Mouse (Mus musculus) cerebellum, adult 8-10 months (tissue): Measurements from ENCODE around the gene Tmem107.

Experiments used
- DNase-seq: peaks from one replicate; pipeline ENCODE4 v3.0.0; 2022

The Tmem107 gene

DNA sequence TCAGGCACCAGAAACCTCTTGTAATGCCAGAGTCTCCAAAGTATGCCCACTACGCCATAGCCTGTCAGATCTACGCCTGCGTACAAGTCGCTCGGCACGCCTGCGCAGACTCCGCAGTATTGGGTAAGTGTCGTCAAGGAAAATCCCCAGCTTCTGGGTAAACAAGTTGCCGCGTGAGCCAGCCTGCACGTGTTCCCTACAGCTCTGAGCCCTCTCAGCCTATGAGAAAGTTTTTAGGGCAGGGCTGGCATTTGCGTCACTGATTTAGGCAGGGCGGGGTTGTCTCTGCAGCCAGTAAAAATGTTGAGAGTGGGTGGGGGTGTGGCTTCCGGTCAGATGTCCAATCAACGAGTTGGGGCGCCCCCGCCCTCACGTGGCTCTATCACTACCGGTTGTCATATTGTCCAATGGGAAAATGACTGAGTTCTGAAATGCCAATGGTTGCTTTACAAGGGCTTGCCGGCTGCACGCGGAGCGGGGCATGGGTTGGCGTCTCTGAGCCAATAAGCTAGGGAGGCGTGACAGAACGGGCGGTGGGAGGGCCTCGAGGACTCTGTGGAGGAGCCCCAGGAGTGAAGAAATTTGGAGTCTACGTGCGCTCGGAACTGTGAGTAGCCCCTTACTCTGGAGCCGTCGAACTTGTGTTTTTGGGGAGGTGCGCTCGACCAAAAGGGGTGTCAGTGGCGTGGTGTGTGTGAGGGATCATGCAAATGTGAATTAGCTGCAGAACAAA lies 24.3 kb downstream of the Tmem107 start, which contains the start of gene Per1:
Gene Per1, plus strand, starts transcription at position 521 of the 733 bp plus-strand sequence.
- DNase-seq: peak; percentile 99

DNA sequence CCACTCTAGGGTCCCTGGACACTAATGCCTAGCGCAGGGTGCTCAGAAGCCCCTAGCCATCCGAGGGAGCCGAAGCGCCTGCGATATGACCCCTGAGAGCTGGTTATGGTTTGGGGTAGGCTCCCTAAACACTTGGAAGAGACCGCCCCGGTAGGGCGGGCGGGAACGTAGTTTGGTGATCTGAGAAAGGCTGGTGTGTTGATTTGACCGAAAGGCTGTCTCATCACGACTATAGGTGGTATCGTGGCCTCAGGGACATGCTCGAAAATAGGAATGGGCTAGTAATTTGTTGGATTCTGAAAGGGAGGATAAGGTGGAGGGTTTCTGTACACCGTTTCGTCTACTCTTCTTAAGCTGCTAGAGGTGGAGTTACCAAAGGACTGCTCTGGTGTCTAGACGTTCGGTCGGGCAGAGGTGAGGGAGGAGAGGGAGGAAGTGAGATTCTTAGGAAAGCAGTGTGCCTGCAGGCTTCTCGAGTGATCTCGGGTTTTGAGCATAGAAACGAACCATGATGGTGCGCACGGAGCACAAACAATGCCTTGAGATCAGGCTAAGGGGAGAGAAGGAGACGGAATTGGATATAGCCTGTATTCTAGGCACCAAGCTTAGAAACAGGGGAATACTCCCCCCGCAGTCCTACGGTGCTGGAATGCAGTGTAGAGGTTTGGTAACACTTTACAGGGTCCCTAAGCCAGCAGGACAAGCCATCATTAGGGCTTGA lies 25.1 kb downstream of the Tmem107 start:
- DNase-seq: no peak

DNA sequence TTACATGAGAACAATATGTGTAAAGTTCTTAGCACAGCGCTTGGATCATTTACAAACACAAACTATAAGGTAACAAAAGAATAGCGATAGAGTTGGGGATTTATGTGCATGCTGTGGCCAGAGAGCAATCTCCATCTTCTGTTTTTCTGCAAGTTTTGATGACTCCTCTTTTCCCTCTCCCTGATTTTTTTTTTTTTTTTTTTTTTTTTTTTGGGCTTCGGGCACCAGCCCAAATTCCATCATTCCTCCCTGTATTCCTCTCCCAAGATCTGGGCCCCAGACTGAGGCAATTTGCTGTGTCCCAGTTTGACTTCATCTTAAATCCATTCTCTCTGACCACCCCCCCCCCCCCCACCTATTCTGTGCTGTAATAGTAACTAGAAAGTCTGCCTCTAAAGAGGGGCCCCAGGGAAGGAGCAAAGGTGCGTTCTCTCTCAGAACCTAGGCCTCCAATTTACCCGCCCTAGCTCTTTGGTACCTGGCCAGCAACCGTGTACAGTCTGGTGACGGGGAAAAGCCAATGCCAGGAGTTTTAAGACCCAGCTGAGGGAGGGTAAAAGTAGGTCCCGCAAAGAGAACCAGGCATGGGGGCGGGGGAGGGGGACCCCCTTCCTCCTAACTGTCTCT lies 25.9 kb downstream of the Tmem107 start:
- no peak for DNase-seq

DNA sequence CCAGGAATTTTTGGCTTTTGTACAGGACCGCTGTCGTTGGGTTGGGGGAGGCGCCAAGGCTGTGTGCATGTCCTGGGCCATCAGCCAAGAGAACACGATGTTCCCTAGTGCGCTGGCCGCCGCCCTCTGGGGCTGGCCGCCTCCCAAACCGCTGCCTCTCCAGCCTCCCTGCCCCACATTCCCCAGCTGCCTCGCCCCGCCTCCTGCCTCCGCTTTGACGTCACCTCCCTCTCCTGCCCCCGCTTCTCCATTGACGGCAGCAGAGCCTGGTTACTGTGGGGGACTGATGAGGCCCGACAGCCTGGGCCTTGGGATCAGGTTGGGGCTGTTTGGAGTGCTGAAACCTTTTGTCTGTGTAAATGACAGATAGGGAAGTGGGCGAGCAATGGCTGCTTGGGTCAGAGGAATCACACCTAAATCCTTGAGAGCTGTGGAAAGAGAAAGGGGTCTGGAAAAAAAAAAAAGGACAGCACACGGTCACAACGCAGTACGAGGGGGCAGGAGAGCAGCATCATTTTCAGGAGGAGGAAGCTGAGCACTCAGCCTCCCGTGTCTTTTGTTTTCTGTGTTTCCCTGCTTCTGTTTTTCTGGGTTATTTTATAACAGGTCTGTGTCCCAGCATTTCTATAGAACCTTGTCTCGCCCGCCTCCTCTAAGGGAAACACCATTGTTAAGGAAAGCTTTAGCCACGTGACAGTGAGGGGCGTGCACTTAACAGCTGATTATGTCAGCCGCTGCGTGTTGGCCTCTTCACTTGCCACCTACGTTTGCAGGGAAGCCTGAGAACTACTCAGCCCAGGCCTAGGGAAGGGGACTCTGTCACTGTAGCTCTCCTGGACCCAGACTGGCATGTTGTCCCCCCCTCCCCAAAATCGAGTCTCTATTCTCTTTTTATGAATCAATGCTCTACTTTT lies 26.6 kb downstream of the Tmem107 start:
- peak; percentile 87 for DNase-seq

DNA sequence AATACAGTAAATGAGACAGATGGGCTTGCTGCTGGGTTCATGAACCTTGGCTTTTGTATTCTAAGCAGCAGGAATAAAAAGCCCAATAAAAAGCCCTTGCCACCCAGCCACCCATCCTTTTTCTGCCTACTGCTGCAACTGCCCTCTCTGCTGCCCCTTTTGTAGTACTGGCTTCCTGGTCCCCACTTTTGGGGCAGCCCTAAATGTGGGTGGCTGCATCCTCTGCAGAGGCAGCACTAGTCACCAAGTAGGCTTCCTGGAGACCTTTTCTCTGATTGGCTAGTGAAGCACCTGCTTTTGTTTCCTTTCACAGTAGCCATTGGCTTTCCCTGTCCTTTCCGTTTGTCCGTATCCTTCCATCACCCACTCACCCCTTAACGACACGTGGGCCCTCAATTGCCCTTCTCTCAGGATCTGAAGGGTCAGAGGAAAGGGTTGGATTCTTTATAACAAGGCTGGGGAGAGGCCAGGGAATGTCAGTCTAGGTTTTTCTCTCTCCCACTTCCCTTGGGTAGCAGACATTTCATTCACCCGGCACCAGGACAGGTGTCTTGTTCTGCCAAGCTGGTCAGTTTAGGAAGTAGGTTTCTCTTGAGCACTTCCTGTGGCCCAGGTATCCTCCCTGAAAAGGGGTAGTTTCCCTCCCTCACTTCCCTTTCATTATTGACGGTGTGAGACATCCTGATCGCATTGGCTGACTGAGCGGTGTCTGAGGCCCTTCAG lies 27.6 kb downstream of the Tmem107 start:
- no peak for DNase-seq

DNA sequence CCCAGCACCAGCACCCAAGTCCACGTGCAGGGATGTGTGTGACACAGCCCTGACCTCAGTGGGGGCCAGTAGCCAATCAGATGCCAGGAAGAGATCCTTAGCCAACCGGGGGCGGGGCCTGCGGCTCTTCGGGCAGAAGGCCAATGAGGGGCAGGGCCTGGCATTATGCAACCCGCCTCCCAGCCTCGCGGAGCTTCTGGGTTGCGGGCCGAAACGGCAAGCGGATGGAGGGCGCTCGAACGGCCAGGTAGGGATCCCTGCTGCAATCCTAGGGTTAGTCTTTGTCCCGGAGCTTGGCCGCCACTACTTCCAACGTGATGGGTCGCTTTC lies 28.1 kb downstream of the Tmem107 start:
- DNase-seq: peak; percentile 99

DNA sequence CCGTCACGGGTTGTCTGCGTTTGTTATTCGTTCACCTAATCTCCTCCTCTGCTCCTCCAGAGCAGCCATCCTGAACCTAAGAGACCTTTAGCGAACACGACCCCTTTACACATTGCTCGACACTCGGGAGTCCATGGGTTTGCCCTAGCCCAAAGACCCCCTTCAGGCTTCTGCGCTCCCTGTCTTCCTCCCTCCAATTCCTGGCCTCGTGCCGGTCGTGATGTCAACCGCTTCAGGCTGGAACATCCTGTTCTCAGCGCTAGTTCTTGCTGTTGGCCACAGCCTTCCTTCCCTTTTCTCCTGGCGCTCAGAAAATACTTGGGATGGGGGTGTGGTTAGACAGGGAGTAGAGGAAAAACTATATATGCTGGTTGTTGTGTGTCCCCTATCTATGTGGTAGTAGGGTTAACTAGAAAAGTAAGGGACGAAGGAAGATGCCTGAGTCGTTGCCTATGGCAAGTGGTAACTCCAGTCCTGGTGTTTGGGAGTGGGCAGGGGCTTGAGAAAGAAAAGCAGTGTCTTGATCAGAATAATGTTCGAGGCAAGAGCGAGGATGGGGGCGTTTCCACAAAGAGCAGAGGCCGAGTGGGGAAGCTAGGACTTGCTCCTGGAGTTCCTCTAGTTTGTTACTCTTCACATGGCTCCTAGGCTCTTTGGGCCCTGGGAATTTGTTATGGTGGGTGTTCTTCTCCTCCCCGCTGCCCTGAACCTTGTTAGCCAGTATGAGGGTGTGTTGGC lies 28.7 kb downstream of the Tmem107 start:
- DNase-seq: peak; percentile 77

DNA sequence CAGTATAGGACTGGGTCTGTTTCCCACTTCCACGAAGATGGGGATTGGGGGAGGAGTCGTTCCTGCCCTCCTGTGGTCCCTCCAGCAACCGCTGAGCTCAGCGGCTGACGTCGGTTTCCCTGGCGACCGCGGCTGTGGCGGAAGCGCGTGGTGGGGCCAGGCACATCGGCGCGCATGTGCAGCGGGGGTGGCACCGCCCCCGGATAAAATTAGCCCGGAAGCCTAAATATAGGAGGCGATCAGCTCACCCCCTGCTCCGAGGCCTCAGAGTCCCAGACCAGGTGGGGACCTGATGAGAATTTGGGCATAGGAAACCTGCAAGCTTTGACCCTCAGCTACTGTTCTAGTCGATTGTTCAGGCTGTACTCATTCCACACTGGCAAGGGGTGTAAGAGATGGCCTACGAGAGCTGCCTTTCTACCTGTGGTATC lies 29.3 kb downstream of the Tmem107 start:
- DNase-seq: peak; percentile 88

DNA sequence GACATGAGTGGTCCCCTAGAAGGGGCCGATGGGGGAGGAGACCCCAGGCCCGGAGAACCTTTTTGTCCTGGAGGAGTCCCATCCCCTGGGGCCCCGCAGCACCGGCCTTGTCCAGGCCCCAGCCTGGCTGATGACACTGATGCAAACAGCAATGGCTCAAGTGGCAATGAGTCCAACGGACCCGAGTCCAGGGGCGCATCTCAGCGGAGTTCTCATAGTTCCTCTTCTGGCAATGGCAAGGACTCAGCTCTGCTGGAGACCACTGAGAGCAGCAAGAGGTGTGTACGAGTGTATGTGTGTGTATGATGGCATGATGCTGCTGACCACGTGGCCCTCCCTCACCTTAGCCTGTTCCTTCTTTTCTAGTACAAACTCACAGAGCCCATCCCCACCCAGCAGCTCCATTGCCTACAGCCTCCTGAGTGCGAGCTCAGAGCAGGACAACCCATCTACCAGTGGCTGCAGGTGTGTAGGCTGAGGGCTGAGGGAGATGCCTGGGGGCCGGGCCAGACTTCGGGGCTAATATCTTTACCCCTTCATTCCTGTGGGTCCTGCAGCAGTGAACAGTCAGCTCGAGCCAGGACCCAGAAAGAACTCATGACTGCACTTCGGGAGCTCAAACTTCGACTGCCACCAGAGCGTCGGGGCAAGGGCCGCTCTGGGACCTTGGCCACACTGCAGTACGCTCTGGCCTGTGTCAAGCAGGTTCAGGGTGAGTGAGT lies 30.2 kb downstream of the Tmem107 start:
- peak; percentile 50 for DNase-seq

DNA sequence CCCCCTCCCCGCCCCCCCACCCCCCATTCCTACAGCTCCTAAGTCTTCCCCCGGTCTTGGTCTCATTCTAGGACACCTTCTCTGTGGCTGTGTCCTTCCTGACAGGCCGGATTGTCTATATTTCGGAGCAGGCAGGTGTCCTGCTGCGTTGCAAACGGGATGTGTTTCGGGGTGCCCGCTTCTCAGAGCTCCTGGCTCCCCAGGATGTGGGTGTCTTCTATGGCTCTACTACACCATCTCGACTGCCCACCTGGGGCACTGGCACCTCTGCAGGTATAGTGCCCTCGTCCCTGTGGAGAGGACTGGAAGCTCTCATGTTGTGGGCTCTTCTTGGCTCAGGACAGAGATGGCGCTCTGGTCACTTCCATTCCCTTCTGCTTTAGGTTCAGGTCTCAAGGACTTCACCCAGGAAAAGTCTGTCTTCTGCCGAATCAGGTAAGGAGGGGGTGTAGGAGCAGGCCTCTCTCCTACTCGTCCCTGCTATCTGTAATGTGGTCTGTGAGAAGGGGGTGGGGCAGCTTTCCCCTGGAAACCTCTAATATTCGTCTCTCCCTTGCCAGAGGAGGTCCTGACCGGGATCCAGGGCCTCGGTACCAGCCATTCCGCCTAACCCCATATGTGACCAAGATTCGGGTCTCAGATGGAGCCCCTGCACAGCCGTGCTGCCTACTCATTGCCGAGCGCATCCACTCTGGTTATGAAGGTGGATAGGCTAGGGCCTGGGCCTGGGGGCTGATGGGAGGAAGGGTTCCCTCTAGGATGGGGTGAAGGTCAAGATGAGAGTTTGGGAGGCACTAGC lies 31.2 kb downstream of the Tmem107 start:
- peak; percentile 43 for DNase-seq

DNA sequence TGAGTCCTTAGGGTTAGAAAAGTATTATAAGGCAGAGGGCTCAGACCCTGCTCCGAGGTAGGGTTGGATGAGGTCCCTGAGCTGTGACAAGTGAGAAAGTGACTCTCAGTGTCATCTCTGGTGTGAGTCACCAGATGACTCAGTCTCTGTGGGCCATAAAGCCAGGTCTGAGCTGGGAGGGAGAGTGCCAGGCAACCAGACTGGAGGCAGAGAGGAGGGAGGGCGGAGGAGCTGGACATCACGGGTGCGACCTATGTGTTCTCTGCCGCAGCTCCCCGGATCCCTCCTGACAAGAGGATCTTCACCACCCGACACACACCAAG lies 31.8 kb downstream of the Tmem107 start:
- peak; percentile 53 for DNase-seq

DNA sequence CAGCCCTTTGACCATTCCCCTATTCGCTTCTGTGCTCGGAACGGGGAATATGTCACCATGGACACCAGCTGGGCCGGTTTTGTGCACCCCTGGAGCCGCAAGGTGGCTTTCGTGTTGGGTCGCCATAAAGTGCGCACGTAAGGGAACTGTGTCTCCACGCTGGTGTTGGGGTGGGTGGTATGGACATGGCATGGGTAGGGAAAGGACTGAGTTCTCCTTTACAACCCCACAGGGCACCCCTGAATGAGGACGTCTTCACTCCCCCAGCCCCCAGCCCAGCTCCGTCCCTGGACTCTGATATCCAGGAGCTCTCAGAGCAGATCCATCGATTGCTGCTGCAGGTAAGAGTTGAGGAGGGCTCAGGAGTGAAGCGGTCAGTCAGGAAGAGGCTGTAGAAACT lies 32.5 kb downstream of the Tmem107 start:
- DNase-seq: peak; percentile 28

DNA sequence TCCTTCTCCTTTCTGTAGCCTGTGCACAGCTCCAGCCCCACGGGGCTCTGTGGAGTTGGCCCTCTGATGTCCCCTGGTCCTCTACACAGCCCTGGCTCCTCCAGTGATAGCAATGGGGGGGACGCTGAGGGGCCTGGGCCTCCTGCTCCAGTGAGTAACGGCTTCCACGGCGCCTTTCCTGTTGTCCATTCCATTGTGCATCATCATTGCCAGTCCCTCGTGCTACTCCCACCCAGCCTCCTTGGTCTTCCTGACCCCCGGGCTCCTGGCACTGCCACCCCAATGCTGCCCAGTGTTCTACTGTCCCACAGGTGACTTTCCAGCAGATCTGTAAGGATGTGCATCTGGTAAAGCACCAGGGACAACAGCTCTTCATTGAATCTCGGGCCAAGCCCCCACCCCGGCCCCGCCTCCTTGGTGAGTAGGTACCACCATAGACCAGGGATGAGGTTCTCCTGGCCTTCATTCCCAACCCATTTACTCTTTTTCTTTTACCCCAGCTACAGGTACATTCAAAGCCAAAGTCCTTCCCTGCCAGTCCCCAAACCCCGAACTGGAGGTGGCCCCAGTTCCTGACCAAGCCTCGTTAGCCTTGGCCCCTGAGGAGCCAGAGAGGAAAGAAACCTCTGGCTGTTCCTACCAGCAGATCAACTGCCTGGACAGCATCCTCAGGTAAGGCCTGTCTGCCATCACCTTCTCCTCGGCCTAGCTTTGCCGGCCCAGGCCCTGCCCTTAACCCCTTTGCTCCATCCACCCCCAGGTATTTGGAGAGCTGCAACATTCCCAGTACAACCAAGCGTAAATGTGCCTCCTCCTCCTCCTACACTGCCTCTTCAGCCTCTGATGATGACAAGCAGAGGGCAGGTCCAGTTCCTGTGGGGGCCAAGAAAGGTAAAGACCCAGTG lies 33.2 kb downstream of the Tmem107 start:
- DNase-seq: peak; percentile 23

DNA sequence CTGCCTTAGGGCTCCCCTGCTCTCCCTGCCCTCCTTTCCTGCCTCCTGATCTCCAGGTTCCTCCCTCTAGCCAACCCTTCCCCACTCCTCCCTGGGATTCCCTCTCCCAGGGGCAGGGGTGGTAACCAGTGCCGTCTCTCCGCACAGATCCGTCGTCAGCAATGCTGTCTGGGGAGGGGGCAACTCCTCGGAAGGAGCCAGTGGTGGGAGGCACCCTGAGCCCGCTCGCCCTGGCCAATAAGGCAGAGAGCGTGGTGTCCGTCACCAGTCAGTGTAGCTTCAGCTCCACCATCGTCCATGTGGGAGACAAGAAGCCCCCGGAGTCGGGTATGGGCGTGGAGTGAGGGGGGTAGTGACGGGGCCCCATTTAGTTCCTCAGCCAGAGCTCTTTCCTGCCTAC lies 33.9 kb downstream of the Tmem107 start:
- peak; percentile 29 for DNase-seq

DNA sequence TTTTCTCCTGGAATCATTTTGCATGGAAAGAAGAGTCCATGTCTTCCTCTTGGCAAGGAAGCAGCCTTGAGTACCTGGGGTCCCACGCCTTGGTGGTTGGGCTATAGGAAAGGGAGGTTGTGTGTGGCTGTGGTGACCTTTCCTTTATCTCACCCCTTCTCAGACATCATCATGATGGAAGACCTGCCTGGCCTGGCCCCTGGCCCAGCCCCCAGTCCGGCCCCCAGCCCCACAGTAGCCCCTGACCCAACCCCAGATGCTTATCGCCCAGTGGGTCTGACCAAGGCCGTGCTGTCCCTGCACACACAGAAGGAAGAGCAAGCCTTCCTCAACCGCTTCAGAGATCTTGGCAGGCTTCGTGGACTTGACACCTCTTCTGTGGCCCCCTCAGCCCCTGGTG lies 34.6 kb downstream of the Tmem107 start:
- no peak for DNase-seq

DNA sequence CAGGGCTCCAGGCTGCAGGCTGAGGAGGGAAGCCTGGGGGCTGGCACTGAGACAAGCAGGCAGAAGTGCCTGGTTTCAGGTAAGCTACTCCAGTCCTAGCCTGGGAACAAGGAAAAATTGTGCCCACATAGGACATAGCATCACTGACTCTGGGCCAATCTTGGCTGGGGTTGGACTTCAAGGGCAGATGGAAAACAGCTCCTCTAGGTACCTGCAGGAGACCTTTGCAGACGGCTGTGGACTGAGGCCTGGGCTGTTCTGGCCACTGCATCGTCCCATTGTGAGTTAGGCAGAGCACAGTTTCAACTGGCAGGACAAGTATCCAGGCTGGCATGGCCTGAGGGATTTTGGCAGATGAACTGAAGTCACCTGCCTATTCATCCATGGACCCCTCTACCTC lies 35.2 kb downstream of the Tmem107 start:
- DNase-seq: peak; percentile 29

DNA sequence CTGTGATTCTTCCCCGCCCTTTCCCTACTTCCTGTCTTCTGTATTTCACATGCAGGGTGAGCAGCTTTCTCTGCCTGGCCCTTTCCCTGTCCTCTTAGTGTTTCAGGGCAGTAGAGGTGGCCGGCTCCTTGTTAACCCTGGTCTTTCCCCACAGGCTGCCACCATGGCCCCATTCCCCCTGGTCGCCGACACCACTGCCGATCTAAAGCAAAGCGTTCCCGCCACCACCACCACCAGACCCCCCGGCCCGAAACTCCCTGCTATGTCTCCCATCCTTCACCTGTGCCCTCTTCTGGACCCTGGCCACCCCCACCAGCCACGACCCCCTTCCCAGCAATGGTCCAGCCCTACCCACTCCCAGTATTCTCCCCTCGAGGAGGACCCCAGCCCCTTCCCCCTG lies 35.7 kb downstream of the Tmem107 start:
- peak; percentile 23 for DNase-seq

DNA sequence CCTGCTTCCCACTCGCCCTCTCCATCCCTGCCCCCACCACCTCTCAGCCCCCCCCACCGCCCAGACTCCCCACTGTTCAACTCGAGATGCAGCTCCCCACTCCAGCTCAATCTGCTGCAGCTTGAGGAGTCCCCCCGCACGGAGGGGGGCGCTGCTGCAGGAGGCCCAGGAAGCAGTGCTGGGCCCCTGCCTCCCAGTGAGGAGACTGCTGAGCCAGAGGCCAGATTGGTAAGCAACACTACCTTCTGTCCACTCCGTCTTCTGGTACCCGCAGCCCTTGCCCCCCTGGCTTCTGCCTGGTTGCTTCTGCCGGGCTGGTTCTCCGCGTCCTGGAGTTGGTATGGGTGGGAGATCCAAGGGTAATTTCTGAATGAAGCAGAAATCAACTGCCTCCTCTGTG lies 36.2 kb downstream of the Tmem107 start:
- DNase-seq: no peak

DNA sequence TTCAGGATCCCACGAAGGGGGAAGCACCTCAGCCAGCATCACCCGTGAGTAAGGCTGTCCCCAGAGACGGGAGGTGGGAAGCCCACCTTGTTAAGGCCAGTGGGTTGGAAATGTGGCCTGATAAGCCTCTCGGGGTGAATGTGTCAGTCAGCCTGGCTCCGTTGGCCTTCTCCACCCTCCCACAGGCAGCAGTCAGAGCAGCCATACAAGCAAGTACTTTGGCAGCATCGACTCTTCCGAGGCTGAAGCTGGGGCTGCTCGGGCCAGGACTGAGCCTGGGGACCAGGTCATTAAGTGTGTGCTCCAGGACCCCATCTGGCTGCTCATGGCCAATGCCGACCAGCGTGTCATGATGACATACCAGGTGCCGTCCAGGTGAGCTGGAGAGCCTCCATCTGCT lies 37.1 kb downstream of the Tmem107 start:
- peak; percentile 20 for DNase-seq
